Mouse (Mus musculus) brain, embryonic 18.5 days (tissue): ENCODE data around the gene Defa31.
"Not testable (repeated sequence)": the region's sequence is repeated elsewhere in the genome, so short reads cannot be mapped to it uniquely, and the experiment has no call there.

Source experiments
- DNase-seq: peaks from one replicate; pipeline ENCODE4 v3.0.0-alpha.2; 2012; ENCODE audit warnings: low read depth, low spot score

Gene Defa31

DNA sequence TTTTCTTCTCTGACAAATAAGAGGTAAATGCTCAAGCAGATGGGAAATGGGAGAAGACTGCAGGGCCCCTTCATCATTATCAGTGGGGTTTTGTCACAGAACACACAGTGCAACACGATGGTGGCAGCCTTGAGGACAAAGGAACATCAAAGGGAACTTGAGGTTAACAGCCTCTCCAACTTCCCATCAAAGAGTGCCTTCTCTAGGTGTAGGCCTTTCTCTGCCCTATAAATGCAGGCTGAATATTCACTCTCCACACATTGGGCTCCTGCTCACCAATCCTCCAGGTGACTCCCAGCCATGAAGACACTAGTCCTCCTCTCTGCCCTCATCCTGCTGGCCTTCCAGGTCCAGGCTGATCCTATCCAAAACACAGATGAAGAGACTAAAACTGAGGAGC, at the start of gene Defa31:
Gene Defa31 (plus strand): TSS at position 301 of the 400 bp plus-strand sequence.
- DNase-seq: not testable (repeated sequence)

DNA sequence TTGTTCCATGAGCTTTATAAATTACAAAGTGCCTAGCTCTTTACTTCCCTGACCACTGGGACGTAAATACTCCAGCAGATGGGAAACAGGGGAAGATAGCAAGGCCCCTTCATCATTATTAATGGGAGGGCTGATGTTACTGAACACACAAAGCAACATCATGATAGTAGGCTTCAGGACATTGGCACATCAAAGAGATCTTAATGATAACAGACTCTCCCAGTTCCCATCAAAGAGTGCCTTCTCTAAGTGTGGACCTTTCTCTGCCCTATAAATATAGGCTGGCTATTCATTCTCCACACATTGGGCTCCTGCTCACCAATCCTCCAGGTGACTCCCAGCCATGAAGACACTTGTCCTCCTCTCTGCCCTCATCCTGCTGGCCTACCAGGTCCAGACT, 29.4 kb upstream of the Defa31 start, which contains the start of gene Defa22:
Gene Defa22 (plus strand): TSS at position 301 of the 400 bp plus-strand sequence.
- not testable (repeated sequence) for DNase-seq

DNA sequence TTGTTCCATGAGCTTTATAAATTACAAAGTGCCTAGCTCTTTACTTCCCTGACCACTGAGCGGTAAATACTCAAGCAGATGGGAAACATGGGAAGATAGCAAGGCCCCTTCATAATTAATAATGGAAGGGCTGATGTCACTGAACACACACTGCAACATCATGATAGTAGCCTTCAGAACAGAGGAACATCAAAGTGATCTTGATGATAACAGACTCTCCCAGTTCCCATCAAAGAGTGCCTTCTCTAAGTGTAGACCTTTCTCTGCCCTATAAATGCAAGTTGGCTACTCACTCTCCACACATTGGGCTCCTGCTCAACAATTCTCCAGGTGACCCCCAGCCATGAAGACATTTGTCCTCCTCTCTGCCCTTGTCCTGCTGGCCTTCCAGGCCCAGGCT, 9.8 kb downstream of the Defa31 start, which contains the start of gene Gm15293:
Gene Gm15293 (plus strand): TSS at position 301 of the 400 bp plus-strand sequence.
- DNase-seq: not testable (repeated sequence)
